Mouse (Mus musculus): Measurements from ENCODE around the gene Ocel1.

Ocel1 gene

GRCm38 (mm10) chr8:71379512-71380075 lies 8.5 kb downstream of the Ocel1 start:
- in situ Hi-C loops (cut with MboI) = no loop called here

DNA sequence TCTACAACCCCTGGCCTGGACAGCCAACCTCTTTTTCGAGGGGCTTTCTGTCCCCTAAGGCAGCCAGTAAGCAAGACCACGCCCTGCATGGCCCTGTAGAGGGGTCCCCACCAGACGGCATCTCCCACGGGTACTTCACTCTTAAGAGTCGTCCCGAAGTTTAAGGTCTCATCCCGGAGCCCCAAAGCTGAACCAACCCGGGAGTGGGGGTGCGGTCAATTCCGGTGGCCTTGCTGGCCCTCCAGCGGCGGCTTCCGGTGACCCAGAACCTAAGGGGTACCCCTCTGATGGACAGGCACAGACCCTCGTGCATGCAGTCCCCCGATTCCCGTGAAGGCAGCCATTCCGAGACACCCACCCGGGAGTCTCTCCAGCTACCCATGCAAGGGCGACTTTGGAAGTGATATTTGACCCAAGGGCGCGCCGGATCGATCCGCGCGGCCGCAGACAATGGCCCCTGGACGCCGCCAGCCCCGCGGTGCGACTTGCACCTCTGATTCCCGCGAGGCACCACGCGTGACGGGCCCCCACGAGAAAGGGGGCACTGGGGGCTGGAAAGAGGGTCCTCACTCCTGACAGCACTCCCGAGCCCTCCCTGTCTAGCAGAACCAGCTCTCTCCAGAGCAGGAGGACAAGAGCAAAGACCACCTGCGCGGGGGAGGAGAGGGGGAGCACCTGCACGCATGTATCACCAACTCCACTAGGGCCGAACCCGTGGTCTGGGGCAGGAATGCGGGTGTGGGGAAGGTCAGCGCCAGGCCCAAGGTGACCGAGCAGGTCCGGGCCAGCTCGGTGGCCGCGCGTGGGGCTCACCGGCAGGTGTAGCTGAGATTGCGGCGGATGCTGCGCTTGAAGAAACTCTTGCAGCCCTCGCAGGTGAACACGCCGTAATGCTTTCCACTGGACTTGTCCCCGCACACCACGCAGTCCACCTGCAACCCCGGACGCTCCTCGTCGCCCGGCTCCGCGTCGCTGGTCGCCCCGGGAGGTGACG lies 9.4 kb downstream of the Ocel1 start:
- in situ Hi-C loops (cut with MboI) = no loop called here

DNA sequence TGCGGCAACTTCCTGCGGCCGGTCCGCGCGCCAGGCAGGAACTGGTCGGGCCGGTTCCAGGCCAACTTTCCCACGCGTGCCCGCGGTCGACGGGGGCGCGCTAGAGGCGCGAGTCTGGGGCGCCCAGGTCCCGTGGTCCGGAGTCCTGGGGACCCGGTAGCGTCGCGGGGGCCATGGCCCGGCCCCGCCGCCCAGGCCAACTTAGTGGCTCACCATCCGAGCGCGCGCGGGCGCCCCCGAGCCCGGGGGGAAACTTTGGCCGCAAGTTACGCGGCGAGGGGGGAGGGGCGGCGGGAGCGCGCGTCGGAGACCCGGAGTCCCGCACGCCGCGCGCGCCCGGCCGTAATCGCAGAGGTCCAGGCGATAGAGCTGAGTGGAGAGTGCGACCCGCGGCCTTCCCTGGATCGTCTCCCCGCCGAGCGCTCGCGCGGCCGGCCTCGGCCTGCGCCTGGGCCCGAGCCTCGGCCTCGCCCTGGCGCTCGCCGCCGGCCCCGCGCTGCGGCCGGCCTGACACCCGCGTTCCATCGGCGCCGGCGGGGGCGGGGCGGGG lies 10.4 kb downstream of the Ocel1 start, which contains the start of gene Nr2f6:
Gene Nr2f6, minus strand, starts transcription at position 540 of the 550 bp plus-strand sequence.
- in situ Hi-C loops (cut with MboI) = no loop called here

- in situ Hi-C loops (cut with MboI) = no loop called here
These were observed 11.2 kb downstream of the Ocel1 start for GRCm38 (mm10) chr8:71381971-71382961.

DNA sequence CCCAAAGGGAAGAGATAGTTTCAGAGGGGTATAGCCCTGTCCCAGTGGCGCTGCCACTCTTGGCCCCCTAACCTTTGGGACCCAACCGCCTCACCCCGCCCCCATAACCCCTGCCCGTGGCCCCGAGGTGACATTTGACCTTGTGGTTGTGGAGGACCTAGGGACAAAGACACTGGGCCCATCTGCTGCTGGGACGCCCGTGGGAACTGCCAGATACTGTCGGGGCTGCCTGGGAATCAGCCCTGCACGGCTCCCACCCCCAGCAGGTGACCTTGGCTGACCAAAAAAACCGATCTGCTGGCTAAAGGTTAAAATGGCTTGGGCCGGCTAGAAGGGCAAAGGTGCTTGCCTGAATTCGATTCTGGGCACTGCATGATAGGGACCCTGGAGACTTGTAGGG lies 12.3 kb downstream of the Ocel1 start:
- in situ Hi-C loops (cut with MboI) = no loop called here

- in situ Hi-C loops (cut with MboI) = no loop called here
These were observed 12.8 kb downstream of the Ocel1 start for GRCm38 (mm10) chr8:71383860-71384259.

- in situ Hi-C loops (cut with MboI) = no loop called here
These were observed 14.2 kb downstream of the Ocel1 start for GRCm38 (mm10) chr8:71385212-71385835.

DNA sequence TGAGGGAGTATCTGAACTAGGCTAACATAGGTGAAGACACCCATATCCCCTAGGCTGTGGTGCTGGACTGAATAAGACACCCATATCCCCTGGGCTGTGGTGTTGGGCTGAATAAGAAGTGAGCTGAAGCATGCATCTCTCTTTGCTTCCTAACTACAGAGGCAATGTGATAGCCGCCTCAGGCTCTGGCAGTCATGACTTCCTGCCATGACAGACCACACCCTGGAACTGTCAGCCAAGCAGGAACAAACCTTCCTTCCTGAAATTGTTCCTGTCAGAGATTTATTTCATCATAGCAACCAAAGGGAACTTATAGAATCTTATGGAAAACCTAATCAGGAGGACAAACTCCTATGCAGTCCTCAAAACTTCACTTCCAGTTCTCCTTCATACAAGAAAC lies 17.2 kb downstream of the Ocel1 start:
- in situ Hi-C loops (cut with MboI) = no loop called here

GRCm38 (mm10) chr8:71391696-71392095 lies 20.6 kb downstream of the Ocel1 start:
- in situ Hi-C loops (cut with MboI) = no loop called here

GRCm38 (mm10) chr8:71392391-71392790 lies 21.3 kb downstream of the Ocel1 start:
- in situ Hi-C loops (cut with MboI) = no loop called here

GRCm38 (mm10) chr8:71392871-71393270 lies 21.8 kb downstream of the Ocel1 start:
- in situ Hi-C loops (cut with MboI) = no loop called here

- in situ Hi-C loops (cut with MboI) = no loop called here
These were observed 23.4 kb downstream of the Ocel1 start for GRCm38 (mm10) chr8:71394481-71394880.

DNA sequence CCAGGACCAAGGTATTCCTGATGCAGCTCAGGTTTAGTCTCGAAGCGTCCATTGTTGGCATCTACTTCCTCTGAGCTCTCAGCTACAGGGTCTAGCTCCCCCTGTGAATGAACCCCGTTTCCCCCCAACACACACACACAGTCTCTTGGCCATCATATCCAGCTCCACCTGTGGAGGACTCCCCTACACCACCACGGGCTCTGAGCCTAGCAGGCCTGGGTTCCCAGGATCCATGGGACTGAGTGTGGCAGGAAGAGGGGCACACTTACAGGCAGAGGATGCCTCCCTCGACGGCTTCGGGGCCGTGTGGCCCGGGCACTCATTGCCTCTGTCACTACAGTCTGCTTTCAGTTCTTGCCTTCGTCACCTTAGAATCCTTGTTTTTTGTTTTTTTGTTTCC lies 24.0 kb downstream of the Ocel1 start:
- in situ Hi-C loops (cut with MboI) = no loop called here

GRCm38 (mm10) chr8:71395629-71396028 lies 24.5 kb downstream of the Ocel1 start, which contains the start of gene Ushbp1:
Gene Ushbp1, minus strand, starts transcription at chr8:71395802.
- in situ Hi-C loops (cut with MboI) = no loop called here

- in situ Hi-C loops (cut with MboI) = no loop called here
These were observed 25.7 kb downstream of the Ocel1 start, which contains the start of gene Babam1 for GRCm38 (mm10) chr8:71396639-71397305. Gene Babam1, plus strand, starts transcription at chr8:71396861.

DNA sequence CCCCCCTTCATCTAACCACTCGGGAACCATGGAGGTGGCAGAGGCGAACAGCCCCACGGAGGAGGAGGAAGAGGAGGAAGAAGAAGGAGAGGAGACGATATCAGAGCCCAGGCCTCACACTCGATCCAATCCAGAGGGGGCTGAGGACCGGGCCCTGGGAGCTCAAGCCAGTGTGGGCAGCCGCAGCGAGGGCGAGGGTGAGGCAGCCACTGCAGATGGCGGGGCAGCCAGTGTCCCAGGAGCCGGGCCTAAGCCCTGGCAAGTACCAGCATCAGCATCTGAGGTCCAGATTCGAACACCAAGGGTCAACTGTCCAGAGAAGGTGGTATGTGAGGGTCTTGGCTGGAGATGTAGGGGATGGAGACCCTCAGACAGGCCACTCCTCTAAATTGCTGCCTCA lies 26.6 kb downstream of the Ocel1 start:
- in situ Hi-C loops (cut with MboI) = no loop called here

GRCm38 (mm10) chr8:71400826-71401225 lies 29.7 kb downstream of the Ocel1 start:
- in situ Hi-C loops (cut with MboI) = no loop called here

- in situ Hi-C loops (cut with MboI) = no loop called here
These were observed 30.4 kb downstream of the Ocel1 start for GRCm38 (mm10) chr8:71401454-71401853.

DNA sequence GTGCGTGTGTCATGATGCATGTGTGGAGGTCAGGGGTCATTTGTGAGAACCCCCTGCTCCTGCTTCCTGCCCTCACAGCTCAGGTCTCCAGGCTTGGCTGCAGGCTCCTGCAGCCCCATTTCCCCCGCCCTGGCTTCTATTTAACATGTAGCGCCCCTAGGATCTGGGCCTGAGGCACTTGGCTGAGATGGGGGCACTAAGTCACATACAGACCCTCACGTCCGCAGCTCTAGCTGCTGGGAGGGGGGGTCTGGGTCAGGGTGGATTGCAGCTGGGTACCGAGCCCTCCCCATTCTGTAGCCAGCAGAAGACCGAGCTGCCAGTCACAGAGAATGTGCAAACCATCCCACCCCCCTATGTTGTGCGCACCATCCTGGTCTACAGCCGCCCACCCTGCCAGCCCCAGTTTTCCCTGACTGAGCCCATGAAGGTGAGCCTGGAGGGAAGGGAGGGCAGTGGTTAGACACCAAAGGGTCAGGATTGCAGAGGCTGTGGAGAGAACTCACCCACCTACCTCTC lies 31.4 kb downstream of the Ocel1 start:
- in situ Hi-C loops (cut with MboI) = no loop called here
